Mouse (Mus musculus) frontal cortex, adult 2 months (tissue): ENCODE results near the gene Rubcnl. TPM values are rescaled to one million over a fixed set of nuclear protein-coding genes. Genes with fewer than 3 reads are reported as not detected.

ENCODE experiments used
- DNase-seq, 2 experiments: peaks; one replicate each; pipeline ENCODE4 v3.0.0; 2022; ENCODE audit warnings: low spot score in 1 of 2; ENCODE audit errors: extremely low spot score in 1 of 2
- polyA plus RNA-seq: library from polyadenylated mRNA; depleted of rRNA; stranded (reverse); fragments of >200 nt; gene quantifications from 2 replicates; pipeline ENCODE4 v1.2.3, GENCODE M21; 2012; rRNA removed

Rubcnl gene
- polyA plus RNA-seq = 1.1 and 1.4 TPM in 2 replicates

DNA sequence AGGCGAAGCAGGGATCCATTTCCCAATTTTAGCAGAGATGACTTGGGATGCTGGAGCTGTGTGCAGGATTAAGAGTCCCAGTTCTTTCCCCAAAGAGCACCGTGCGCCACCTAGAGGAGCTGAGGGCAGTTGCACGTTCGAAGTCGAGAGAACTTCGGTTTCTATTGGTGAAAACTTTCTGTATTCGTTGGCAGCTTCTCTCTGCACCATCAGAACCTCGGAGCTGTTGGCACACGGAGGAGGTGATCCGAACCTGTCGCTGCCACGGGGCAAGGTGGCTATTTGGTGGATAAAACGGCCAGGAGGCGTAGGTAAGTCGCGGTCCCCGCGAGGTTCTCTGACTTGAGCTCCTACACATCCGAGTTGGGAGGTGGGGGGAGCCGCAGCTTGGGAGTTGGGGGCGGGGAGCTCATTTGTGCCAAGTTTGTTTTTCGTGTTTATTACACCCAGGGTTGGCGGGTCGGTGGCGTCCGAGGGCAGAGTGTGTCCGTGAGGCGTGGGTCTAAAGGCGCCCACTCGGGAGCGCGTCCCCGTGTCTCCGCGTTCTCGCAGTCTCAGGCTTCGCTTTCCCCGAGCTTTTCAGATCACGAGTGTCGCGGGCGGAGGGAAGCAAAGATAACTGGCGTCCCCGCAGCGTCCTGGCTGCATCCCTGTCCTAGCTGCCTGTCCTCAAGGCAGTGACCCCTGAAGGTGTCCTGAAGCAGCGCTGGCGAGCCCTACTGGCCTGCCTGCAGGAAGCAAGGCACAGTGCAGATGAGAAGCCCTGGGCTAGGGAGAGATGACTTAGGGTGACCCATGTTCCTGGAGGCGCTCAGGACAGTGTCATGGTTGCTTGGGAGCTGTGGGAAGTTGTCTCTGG lies at the start of gene Rubcnl:
Gene Rubcnl, plus strand, starts transcription at position 172 of the 859 bp plus-strand sequence.
- DNase-seq = peak in 1 of 2 experiments; percentile 89

GRCm38 (mm10) chr14:74972216-74972615 lies 43.6 kb upstream of the Rubcnl start:
- no peak for DNase-seq

- DNase-seq = no peak
These were observed 43.1 kb upstream of the Rubcnl start for GRCm38 (mm10) chr14:74972687-74973086.

GRCm38 (mm10) chr14:74974136-74974651 lies 41.6 kb upstream of the Rubcnl start:
- DNase-seq = no peak

GRCm38 (mm10) chr14:74976972-74977371 lies 38.9 kb upstream of the Rubcnl start:
- DNase-seq = no peak

- DNase-seq = no peak
These were observed 34.8 kb upstream of the Rubcnl start for GRCm38 (mm10) chr14:74981016-74981415.

- no peak for DNase-seq
These were observed 32.7 kb upstream of the Rubcnl start for GRCm38 (mm10) chr14:74983079-74983478.

DNA sequence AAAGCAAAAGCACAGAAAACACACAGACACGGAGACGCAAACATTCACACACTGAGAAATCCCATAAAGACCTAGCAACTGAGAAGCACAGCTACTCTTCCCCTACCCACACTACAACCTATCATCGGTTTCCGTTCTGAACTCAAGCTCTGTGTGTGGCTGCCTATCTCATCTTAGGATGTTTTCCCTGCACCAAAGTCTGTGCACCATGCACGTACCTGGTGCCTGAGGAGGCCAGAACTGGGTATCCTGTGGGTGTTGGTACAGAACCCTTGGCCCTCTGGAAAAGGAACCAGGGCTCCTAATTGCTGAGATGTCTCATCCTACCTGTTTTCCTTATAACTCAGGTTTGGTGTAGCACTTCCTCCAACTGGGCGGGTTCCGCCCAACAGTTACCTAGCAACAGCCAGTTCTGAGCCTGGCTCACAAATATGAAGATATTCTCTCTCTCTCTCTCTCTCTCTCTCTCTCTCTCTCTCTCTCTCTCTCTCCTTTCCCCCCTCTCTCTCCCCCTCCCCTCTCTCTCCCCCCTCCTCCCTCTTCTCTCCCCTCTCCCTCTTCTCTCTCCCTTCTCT lies 30.9 kb upstream of the Rubcnl start:
- peak in 1 of 2 experiments; percentile 17 for DNase-seq

DNA sequence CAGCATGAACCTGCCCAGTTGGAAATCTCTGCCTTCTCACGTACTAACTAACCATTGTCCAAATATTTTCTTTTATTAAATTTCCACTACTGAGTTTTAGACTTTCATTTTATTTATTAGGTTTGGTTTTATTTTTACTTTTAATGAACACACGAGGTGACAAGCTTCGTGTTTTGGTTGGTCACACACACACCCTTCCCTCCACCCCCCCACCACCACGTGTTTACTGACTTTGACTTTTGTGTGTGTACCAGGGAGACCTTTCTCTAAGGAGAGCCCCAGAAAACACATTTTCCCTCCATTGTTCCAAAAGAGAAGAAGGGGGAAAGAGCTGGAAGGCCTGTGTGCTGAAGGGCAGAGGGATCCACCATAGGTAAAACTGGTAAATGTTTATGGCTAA lies 30.2 kb upstream of the Rubcnl start:
- no peak for DNase-seq

DNA sequence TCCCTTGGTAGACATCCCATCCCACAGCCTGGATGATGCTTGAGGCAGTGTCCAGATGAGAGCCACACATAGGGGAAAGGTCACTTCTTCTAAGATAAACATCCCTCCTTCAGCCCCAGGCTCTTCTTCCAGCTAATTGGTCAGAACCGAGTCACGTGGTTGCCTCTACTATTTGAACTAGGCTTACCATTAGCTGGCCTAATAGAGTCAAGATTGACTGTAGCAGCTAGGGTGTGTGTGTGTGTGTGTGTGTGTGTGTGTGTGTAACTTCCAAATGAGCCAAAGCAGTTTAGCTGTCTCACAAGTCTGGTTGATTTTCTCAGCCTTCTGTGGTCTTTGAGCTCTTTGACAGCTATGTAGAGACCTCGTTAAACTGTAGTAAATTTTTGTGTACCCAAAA lies 29.3 kb upstream of the Rubcnl start:
- no peak for DNase-seq

DNA sequence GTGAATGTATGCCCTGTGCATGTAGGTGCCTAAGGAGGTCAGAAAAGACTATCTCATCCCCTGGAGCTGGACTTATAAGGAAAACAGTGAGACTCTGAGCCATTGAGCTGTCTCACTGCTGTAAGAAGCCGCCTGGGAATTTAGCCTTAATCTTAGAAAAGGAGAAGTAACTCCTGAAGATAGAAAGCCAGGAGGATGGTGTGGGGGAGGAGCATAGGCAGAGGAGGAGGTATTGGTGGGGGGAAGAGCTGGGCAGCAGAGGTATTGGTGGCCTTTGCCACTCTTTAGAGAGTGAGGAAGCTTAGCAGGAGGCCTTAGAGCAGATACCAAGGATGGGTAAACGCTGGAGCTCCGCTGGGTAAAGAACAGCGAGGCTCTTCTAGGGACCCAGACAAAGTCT lies 26.5 kb upstream of the Rubcnl start:
- no peak for DNase-seq

- DNase-seq = no peak
These were observed 25.9 kb upstream of the Rubcnl start for GRCm38 (mm10) chr14:74989909-74990308.

GRCm38 (mm10) chr14:74990504-74990903 lies 25.3 kb upstream of the Rubcnl start:
- DNase-seq = peak in 1 of 2 experiments; percentile 83

GRCm38 (mm10) chr14:74996556-74996955 lies 19.3 kb upstream of the Rubcnl start:
- DNase-seq = no peak

- DNase-seq = no peak
These were observed 18.8 kb upstream of the Rubcnl start for GRCm38 (mm10) chr14:74997041-74997440.

DNA sequence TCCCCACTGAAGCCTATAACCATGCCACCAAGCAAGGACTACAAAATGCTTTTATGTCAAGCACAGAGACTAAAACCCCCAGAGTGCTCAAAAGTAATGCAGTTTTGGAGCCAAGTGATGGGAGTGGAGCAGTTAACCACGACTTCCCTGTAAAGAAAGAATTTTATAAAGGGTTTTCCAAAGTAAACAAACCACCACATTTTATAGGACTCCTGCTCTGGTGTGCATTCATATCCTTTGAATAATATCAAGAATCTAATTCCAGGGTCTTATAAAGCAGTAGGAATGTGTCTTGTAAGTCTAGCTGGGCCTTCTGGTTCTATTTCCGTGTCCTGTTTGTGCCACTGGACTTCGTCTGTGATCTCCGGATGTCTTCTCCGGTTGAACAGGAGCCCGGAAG lies 14.5 kb upstream of the Rubcnl start:
- DNase-seq = no peak

DNA sequence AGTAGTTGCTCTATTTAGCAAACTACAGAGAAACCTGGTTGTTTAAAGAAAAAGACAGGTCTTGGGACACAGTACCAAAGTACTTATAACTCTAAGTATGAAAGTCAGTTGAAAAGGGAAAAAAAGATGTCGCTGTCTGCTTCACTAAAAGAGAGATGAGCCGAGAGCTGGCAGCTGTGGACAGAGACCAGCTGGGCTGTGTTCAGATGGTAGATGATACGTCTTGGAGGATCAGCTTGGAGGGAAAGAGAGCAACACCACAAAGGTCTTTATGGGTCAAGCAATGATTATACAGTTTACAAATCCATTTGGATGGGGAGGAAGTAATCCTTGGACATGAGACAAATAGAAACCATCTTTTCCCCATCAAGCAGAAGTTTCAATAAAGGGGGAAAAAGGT lies 12.5 kb upstream of the Rubcnl start:
- DNase-seq = no peak

GRCm38 (mm10) chr14:75005478-75006199 lies 10.2 kb upstream of the Rubcnl start:
- DNase-seq = no peak

DNA sequence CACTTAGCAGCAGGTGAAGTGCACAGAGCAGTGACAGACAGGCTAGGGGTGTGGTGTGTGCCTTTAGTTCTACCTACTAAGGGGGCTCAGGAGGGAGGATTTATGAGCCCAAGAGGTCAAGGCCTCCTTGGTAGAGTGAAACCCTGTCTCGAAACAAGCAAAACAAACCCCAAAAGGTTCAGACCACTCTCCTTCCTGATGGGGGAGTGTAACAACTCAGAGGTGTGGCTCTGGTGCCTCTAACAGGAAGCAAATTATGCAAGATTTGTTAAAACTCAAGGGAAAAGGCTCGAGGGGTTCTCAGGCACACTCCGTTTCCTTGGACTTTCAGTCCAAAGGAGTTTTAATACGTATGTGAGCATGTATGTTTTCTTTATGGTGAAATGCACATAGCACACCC lies 5.5 kb upstream of the Rubcnl start:
- no peak for DNase-seq

GRCm38 (mm10) chr14:75010986-75011655 lies 4.7 kb upstream of the Rubcnl start:
- DNase-seq = peak in 1 of 2 experiments; percentile 23

DNA sequence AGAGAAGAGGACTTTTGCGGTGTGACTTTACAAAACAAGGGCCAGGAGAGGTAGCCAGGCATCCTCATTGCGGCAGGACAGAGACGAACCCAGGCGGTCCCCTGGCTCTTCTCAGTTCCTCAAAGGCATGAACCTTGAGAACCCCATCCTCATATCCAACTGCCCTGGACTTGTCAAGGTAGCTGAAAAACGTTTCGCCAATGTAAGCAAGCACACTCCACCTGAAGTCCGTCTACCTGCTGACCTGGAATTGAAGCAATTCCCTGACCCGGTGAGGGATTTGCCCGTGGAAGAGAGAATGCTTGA lies 841 bp downstream of the Rubcnl start:
- no peak for DNase-seq
